Mouse (Mus musculus) ovary, postnatal 10 days (tissue): Measurements from ENCODE around the gene Cdc42ep4.

ENCODE experiments used
- DNase-seq: peaks from one replicate; pipeline ENCODE4 v3.0.0; 2022; ENCODE audit warnings: low spot score

Gene Cdc42ep4

GRCm38 (mm10) chr11:113725235-113726048, 26.2 kb downstream of the Cdc42ep4 start:
- DNase-seq: no peak

DNA sequence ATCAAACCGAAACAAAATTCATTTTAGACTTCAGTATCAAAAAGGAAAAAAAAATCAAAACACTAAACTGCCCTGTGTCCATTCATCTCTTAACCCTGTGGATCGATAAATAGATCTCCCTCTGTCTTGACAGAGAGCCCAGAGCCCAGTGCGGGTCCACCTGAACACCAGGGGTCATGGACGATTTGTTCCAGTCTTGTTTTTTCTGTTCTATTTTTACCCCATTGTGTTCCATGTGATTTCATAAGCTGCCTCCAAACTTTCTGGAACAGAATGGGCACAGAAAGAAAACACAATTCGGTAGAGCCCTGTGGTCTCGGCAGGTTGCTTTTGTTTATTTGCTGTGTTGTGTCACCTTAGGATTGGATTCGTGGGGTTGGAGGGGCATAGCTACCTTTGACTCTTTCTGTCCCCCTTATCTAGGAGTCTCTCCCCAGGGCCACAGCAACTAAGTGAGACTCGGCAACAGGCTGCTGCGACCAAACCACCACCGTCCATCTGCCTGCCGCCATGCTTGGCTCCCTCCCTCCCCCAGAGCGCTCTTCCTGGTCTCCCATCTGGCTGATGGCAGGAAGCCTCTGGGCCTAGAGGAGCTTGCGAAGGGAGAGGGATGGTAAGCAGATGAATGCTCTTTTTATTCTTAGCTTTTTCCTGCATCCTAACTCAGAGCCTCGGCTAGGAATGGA, 29.1 kb downstream of the Cdc42ep4 start:
- no peak for DNase-seq

DNA sequence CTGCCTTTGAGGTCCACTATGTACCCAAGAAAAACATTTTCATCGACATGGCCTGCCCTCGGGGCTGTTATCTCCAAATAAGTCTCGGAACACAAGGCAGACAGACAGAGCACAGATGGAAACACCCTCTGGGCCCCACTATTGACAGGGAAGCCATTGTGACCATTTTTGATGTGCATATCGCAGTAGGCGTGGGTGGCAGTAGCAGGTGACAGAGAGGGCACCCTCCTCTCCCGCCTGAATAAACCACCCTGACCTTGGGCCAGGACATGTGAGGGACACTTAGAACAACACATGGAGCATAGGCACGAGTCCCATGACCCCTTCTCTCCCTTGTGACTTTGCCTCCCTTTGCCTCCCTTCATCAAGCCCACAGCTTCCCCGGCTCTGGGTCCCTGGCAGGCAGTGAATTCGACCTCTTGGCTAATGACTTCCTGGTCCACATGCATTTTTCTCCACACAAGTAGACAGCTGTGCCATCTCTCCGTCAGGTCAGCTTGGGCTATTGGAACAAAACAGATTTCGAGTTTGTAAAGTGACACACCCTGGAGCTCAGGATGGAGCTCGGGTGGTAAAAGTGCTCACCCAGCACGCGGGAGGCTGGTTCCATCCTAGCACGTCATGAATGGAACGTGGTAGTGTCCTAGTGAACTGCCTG, 33.8 kb downstream of the Cdc42ep4 start:
- no peak for DNase-seq

DNA sequence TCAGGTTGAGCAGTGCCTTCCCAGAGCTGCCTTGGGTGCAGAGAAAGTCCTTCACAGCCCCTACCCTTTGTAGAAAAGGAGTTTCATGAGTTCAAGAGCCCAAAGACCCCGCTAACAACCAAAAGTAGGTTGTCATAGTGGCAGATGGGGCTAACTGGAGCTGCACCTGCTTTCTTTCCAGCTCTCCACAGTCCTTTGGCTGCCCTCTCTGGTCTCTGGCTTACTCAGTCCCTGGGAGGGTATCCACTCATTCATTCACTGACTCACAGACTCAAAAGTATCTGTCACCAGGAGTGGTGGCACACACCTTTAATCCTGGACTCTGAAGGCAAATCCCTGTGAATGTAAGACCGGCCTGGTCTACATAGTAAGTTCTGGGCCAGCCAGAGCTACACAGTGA, 35.5 kb downstream of the Cdc42ep4 start:
- no peak for DNase-seq

DNA sequence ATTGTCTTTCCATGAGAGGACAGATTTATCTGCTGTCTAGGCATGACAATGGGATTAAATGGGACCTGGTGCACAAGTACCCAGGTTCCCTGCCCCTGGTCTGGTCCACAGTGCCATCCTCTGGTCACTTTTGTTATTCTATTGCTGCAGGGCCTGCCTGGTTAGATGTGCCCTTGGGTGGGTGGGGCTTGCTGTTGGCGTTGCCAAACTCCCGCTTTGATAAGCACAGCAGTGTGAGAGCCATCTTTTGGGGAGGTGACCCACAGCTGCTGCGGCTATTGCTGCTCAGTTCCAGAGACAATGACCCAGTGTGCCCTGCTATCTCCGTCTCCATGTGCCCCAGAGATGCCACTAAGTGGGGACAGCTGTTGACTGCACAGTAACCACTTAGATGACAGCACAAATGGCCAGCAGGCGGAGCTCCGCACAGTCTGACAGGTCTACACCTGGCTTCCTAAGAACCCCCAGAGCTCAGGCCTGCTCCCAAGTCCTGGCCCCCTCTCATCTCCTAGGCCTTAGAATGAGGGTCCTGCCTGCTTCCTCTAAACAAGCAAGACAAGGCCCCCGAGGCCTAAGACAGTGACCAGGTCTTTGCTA, 36.5 kb downstream of the Cdc42ep4 start:
- no peak for DNase-seq

DNA sequence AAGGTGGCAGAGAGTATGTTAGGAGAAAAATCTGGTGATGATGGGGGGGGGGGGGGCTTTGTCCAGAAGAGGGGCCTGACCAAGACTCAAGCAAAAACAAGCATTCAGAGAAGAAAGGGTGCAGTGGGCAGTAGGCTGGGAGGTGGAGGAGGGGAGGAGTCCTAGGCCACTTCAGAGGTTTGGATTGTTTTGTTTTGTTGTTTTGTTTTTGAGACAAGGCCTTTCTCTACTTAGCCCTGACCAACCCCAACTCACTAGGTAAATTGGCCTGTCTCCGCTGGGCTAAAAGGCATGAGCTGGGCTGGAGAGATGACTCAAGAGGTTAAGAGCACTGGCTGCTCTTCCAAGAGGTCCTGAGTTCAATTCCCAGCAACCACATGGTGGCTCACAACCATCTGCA, 40.6 kb downstream of the Cdc42ep4 start:
- no peak for DNase-seq

GRCm38 (mm10) chr11:113710257-113710777, 41.4 kb downstream of the Cdc42ep4 start:
- DNase-seq: no peak

- DNase-seq: no peak
These were observed 41.9 kb downstream of the Cdc42ep4 start, which contains the start of gene Cpsf4l for GRCm38 (mm10) chr11:113709731-113710256. Cpsf4l (minus strand) TSS chr11:113710017.

GRCm38 (mm10) chr11:113709272-113709671, 42.4 kb downstream of the Cdc42ep4 start:
- no peak for DNase-seq

DNA sequence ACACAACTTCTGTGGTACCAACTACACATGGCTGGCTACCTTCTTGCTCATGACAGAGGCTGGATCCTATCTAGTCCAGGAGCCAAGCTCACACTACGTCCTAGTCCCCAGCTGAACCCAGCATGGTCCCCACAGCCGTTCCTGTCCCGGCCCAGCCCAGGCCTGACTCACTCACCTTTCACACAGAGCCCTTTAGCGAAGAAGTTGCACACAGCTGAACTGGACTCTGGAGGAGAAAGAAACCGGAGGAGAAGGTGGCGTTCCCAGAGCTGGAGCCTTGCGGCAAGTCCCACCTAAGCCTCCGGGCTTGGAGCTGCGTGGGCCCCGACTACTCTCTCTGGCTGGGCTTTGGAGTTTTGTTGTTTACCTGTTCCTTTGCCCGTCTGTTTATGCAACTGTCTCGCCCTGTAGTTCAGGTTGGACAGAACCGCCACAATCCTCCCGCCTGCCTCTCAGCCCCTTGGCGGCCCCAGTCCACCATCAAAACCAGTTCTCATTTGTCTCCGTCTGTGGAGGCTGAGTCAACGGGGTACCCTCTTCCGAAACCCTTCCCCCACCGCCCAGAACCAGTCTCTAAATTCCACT, 43.0 kb downstream of the Cdc42ep4 start:
- no peak for DNase-seq

GRCm38 (mm10) chr11:113705966-113706652, 45.6 kb downstream of the Cdc42ep4 start:
- no peak for DNase-seq

DNA sequence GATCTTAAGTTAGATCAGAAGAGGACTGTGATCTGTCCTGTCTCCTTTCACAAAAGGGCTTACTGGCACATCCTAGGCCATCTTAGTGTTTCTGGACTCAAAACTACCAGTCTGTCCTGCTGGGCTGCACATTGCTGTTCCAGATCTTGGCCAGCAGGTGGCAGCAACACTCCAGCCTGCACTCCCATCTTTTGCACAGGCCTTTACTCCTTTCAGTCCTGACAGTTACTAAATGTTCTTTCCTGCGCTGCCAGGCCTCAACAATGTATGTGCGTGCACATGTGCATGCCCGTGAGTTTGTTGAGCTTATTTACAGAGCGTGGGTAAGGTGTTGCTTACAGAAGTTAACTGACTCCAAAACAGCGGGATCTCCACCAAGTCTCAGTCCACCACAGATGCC, 47.9 kb downstream of the Cdc42ep4 start:
- DNase-seq: no peak

GRCm38 (mm10) chr11:113699643-113700042, 52.0 kb downstream of the Cdc42ep4 start:
- DNase-seq: no peak

DNA sequence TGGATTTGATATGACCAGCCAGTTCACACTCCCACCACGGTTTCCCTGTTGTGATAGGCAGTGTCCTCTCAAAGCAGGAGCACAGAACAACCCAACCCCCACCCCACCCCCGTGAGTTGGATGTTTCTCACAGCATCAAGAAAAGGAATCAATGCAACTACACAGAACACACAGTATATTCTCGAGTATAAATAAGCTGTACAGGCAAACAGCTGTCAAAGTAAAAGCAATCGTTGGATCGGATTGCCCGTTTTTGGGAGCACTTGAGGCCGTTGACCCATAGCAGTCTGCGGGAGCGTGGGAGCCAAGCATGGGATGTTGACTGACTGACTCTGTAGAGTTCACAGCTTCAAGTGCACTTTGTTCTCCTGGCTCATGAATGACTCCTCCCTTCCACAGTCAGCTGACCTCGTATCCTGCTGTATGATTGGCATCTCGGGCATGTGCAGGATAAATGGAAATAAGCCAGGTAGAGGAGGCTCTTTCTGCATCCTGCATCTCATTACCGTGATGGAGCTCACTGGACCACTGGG, 53.6 kb downstream of the Cdc42ep4 start:
- DNase-seq: no peak

DNA sequence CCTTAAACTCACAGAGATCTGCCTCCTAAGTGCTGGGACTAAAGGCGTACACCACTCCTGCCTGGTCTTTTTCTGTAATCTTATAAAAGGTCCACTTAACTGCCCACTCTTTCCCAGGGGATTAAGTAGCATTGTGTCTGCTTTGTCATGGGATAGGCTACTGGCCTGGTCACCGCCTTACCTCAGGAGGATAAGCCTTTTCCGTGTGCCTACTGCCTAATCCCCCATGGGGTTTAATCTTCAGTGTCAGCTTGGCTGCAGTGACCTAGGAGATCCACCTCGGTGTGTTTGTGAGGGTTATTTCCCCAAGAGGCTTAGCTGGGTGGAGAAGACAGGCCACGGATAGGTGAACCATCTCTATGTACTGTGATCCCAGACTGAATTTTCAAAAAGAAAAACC, 54.1 kb downstream of the Cdc42ep4 start:
- no peak for DNase-seq

DNA sequence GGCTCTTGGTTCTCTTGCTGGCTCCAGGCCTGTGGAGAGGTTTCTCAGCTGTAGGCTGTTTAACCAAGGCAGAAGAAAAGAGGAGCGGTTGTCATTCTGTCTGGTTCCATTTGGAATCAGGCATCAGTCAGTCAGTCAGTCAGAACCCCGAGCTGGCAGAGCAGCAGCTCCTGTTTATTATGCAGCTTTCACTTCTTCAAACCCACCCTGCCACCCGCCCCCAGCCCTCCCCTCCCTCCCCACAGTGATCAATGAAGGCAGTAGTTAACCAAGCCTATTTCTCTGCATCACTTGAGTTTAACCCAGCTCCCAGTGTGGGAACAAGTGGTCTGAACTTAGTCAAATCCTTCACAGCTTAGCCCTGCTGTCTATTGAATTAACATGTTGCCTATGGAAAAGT, 59.8 kb downstream of the Cdc42ep4 start:
- DNase-seq: no peak

DNA sequence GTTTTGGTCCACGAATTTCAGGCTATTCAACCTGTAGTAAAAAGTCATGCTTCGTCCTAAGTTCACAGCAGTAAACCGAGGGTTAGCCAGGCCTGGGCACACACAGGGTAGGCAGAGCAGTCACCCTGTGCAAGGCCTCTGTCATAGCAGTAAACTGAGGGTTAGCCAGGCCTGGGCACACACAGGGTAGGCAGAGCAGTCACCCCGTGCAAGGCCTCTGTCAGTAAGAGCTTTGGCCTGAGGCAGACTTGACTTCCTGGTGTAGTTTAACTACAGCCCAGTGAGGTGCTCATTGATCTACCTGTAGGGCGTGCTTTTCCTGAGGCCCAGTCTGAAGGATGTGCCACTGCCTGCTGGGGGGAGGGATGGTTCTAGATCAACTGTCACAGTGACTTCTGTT, 60.4 kb downstream of the Cdc42ep4 start:
- no peak for DNase-seq

- no peak for DNase-seq
These were observed 61.2 kb downstream of the Cdc42ep4 start for GRCm38 (mm10) chr11:113690506-113690905.

DNA sequence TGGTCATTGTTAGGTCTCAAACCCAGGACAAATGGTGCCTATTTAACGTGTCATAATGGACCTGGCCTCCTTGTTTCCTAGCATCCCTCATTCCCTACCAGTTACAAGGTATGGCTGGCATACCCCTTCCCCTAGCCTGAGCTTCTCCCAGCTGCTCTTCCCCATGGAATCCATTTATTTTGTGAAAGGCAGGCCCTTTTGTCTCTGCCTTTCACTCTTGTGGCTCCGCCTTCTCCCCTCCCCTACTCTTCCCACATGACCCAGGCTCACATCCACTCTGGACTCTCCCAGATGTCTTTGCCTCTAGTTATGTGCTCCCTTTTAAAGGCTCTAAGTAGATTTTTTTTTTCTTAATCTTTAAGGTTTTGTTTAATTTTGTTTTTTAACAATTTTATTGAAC, 64.7 kb downstream of the Cdc42ep4 start:
- DNase-seq: no peak

DNA sequence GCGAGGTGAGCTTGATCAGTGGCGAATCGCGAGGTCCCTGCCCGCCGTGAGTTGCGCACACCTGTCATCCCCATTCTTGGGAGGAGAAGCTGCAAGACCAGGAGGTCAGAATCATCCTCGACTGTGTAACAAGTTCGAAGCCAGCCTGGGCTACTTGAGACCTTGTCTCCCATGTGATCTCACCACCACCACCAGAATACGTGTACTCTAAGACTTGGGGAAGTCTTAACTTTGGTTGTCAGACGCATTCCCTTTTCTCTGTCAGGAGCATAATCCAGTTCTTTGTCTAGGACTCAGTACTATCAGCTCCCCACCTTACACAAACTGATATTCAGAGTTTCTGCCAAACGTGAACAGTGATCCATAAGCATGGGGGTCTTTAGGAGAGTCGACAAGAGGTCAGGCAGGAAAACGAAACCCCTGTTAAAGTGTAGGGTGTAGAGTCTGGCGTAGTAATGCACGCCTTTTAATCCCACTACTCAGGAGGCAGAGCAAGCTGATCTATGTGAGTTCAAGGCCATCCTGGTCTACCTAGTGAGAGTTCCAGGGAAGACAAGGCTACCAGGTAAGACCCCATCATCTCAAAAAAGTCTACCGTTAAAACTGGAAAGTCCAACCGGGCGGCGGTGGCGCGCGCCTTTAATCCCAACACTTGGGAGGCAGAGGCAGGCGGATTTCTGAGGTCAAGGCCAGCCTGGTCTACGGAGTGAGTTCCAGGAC, 66.8 kb downstream of the Cdc42ep4 start:
- DNase-seq: no peak
